Mouse (Mus musculus): Measurements from ENCODE around the gene D17Wsu92e. TPM values are rescaled to one million over a fixed set of nuclear protein-coding genes. Genes with fewer than 3 reads are reported as not detected.

D17Wsu92e gene
- total and polyA plus RNA-seq, 3 experiments, result 112 to 151 (median 136) TPM

DNA sequence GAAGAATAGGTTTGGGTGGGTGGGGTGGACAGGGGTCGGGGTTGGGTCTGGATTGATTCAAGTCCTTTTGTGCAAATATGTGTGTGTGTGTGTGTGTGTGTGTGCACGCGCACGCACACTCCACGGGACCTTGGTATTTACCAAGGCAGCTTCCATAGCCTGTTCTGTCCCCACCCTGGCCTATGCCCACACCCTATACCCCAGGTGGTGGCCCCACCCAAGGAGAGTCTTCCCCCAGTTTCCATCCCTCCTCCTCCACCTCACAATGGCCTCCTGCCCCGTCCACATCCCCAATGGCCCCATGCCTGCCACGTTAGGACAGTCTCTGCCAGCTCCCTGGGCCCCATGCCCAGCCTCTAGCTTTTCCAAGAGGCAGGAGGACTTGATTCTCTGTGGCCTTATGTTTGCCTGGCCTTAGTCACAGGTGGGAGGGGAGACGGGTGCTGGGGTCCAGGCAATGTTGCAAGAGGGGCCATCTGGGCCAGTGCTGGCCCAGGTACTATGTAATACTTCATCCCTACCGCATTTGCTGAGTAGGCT lies 99.3 kb downstream of the D17Wsu92e start:
- Histone ChIP-seq H3K4me1 (ENCODE audit: control insufficient read depth, insufficient read depth, low read length) (no peaks in the 10 kb centered on the region), H3K27me3 (ENCODE audit: control insufficient read depth, insufficient read depth, low read length) (no peaks in the 10 kb centered on the region), H3K9ac (ENCODE audit: low read depth, low read length) (no peak overlapping the region), H3K36me3 (ENCODE audit: control insufficient read depth, insufficient read depth, low read length) (no peaks in the 10 kb centered on the region), H3K4me3 (no peak overlapping the region), H3K79me2 (replicated peaks; ENCODE audit: control insufficient read depth, insufficient read depth, low read length) (no peaks in the 10 kb centered on the region), H3K27ac (no peak overlapping the region)
- intact Hi-C loops (cut with DNase I), result no loop called here
- peak; percentile 32 to 48 for DNase-seq
- no peak for TF ChIP-seq CTCF (IDR thresholded peaks at IDR 0.05)
- TF ChIP-seq EP300 (IDR thresholded peaks at IDR 0.05; ENCODE audit: insufficient read depth, low read depth, low read length), result no peak
- 68% methylated on average over 9 of the region's 9 CpGs for WGBS

GRCm38 (mm10) chr17:27720326-27720725 lies 100.1 kb downstream of the D17Wsu92e start:
- TF ChIP-seq CTCF (IDR thresholded peaks at IDR 0.05) (no peak), POLR2A (IDR thresholded peaks at IDR 0.05; ENCODE audit: insufficient read depth, low read depth, low read length) (no peak), EP300 (IDR thresholded peaks at IDR 0.05; ENCODE audit: insufficient read depth, low read depth, low read length) (no peak)
- Histone ChIP-seq H3K4me1 (ENCODE audit: control insufficient read depth, insufficient read depth, low read length) (no peaks in the 10 kb centered on the region), H3K27ac (no peak overlapping the region), H3K36me3 (ENCODE audit: control insufficient read depth, insufficient read depth, low read length) (no peaks in the 10 kb centered on the region), H3K4me3 (no peak overlapping the region), H3K27me3 (ENCODE audit: control insufficient read depth, insufficient read depth, low read length) (no peaks in the 10 kb centered on the region), H3K79me2 (replicated peaks; ENCODE audit: control insufficient read depth, insufficient read depth, low read length) (no peaks in the 10 kb centered on the region), H3K9ac (ENCODE audit: low read depth, low read length) (no peak overlapping the region)
- DNase-seq, result no peak
- intact Hi-C loops (cut with DNase I), result no loop called here
- WGBS, result 45% methylated on average over 9 of the region's 9 CpGs

GRCm38 (mm10) chr17:27719663-27720062 lies 100.8 kb downstream of the D17Wsu92e start:
- no peak for TF ChIP-seq POLR2A (IDR thresholded peaks at IDR 0.05; ENCODE audit: insufficient read depth, low read depth, low read length)
- no peak for TF ChIP-seq EP300 (IDR thresholded peaks at IDR 0.05; ENCODE audit: insufficient read depth, low read depth, low read length)
- no peak for TF ChIP-seq CTCF (IDR thresholded peaks at IDR 0.05)
- H3K36me3 ChIP-seq (ENCODE audit: control insufficient read depth, insufficient read depth, low read length), result no peaks in the 10 kb centered on the region
- no peak overlapping the region for H3K4me3 ChIP-seq
- WGBS, result 70% methylated on average over 14 of the region's 14 CpGs
- DNase-seq, result no peak
- intact Hi-C loops (cut with DNase I), result no loop called here
- H3K4me1 ChIP-seq (ENCODE audit: control insufficient read depth, insufficient read depth, low read length), result no peaks in the 10 kb centered on the region
- no peaks in the 10 kb centered on the region for H3K27me3 ChIP-seq (ENCODE audit: control insufficient read depth, insufficient read depth, low read length)
- no peak overlapping the region for H3K27ac ChIP-seq
- no peak overlapping the region for H3K9ac ChIP-seq (ENCODE audit: low read depth, low read length)
- no peaks in the 10 kb centered on the region for H3K79me2 ChIP-seq (replicated peaks; ENCODE audit: control insufficient read depth, insufficient read depth, low read length)

DNA sequence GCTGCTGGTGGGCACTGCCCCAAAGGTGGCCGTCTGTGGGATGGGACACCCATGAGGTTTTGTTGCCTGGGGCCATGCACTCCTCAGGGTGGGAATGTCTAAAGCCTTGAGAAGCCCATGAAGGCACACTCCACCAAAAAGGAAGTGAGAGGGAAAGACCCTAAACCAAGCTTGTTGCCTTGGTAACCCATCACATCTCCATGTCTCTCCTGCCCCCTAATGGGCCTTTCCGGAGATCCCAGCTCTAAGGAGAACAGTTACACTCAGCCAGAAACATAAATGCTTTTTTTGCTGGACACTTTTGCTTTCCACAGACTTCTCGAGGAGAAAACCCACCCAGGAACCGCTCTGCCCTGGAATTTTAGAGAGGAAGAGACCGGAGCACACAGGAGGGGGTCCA lies 102.2 kb downstream of the D17Wsu92e start:
- no peak for DNase-seq
- intact Hi-C loops (cut with DNase I), result no loop called here
- H3K27me3 ChIP-seq (ENCODE audit: control insufficient read depth, insufficient read depth, low read length), result no peaks in the 10 kb centered on the region
- H3K36me3 ChIP-seq (ENCODE audit: control insufficient read depth, insufficient read depth, low read length), result no peaks in the 10 kb centered on the region
- H3K79me2 ChIP-seq (replicated peaks; ENCODE audit: control insufficient read depth, insufficient read depth, low read length), result no peaks in the 10 kb centered on the region
- no peak overlapping the region for H3K27ac ChIP-seq
- no peak overlapping the region for H3K4me3 ChIP-seq
- no peaks in the 10 kb centered on the region for H3K4me1 ChIP-seq (ENCODE audit: control insufficient read depth, insufficient read depth, low read length)
- WGBS, result 46% methylated on average over 5 of the region's 5 CpGs
- H3K9ac ChIP-seq (ENCODE audit: low read depth, low read length), result no peak overlapping the region
- TF ChIP-seq EP300 (IDR thresholded peaks at IDR 0.05; ENCODE audit: insufficient read depth, low read depth, low read length) (no peak), CTCF (IDR thresholded peaks at IDR 0.05) (peak; percentile 20; the same call in 1 of the 2 replicates)

DNA sequence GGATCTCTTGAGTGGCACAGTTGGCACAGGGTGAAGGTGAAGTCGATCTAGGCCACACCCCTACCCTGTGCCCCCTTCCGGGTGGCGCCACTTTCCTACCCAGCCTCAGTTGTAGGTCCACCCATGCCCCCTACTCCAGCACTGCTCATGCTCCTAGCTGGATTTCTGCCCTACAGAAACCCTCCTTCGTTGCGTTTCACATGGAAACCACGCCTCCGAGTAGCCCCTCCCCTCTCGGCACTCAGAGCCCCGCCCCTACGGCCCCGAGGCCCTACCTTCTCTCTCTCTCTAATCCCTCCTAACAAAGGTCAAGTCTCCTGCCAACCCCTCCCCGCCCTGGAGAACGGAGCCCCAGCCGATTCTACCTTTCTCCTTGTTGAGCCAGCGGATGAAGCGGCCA lies 103.6 kb downstream of the D17Wsu92e start:
- intact Hi-C loops (cut with DNase I), result no loop called here
- no peak overlapping the region for H3K27ac ChIP-seq
- no peak for DNase-seq
- H3K4me3 ChIP-seq, result no peak overlapping the region
- 8% methylated on average over 16 of the region's 16 CpGs for WGBS
- no peak overlapping the region for H3K9ac ChIP-seq (ENCODE audit: low read depth, low read length)
- TF ChIP-seq CTCF (IDR thresholded peaks at IDR 0.05), result no peak
- no peak for TF ChIP-seq EP300 (IDR thresholded peaks at IDR 0.05; ENCODE audit: insufficient read depth, low read depth, low read length)
- TF ChIP-seq POLR2A (IDR thresholded peaks at IDR 0.05; ENCODE audit: insufficient read depth, low read depth, low read length), result no peak
- no peaks in the 10 kb centered on the region for H3K27me3 ChIP-seq (ENCODE audit: control insufficient read depth, insufficient read depth, low read length)
- H3K36me3 ChIP-seq (ENCODE audit: control insufficient read depth, insufficient read depth, low read length), result no peaks in the 10 kb centered on the region
- H3K79me2 ChIP-seq (replicated peaks; ENCODE audit: control insufficient read depth, insufficient read depth, low read length), result no peaks in the 10 kb centered on the region
- H3K4me1 ChIP-seq (ENCODE audit: control insufficient read depth, insufficient read depth, low read length), result no peaks in the 10 kb centered on the region

DNA sequence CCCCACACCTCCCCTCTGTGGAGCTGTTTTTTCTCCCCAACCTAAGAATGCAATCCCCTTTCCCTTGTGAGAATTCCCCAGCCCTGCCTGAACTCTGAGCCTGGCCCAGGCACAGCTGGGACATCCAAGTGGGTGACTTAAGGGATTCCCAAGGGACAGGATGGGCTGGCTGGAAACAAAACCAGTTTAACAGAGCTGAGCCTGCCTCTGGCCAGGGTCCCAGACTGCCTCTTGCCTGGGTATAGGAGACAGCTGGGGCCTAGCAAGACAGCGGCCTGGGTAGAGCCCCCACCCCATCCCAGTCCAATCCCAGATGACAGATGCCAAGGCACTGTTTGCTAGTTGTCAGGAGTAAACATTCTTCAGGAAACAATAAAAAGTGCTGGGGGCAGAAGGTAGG lies 107.6 kb downstream of the D17Wsu92e start:
- no peak overlapping the region for H3K27ac ChIP-seq
- H3K4me3 ChIP-seq, result no peak overlapping the region
- no peaks in the 10 kb centered on the region for H3K79me2 ChIP-seq (replicated peaks; ENCODE audit: control insufficient read depth, insufficient read depth, low read length)
- intact Hi-C loops (cut with DNase I), result no loop called here
- 64% methylated on average over 1 of the region's 1 CpGs for WGBS
- no peaks in the 10 kb centered on the region for H3K36me3 ChIP-seq (ENCODE audit: control insufficient read depth, insufficient read depth, low read length)
- H3K9ac ChIP-seq (ENCODE audit: low read depth, low read length), result no peak overlapping the region
- H3K27me3 ChIP-seq (ENCODE audit: control insufficient read depth, insufficient read depth, low read length), result no peaks in the 10 kb centered on the region
- no peaks in the 10 kb centered on the region for H3K4me1 ChIP-seq (ENCODE audit: control insufficient read depth, insufficient read depth, low read length)
- DNase-seq, result no peak
- TF ChIP-seq POLR2A (IDR thresholded peaks at IDR 0.05; ENCODE audit: insufficient read depth, low read depth, low read length), result no peak
- TF ChIP-seq CTCF (IDR thresholded peaks at IDR 0.05), result no peak
- no peak for TF ChIP-seq EP300 (IDR thresholded peaks at IDR 0.05; ENCODE audit: insufficient read depth, low read depth, low read length)
